Mouse (Mus musculus) neural tube, embryonic 11.5 days (tissue): ENCODE data around the gene Trappc2l. TPM values are rescaled to one million over a fixed set of nuclear protein-coding genes. Genes with fewer than 3 reads are reported as not detected.

Experiments
- ATAC-seq: fragments of 200-750 bp; cut with Nextera tagmentation; 2 replicates; pipeline ENCODE4 v1.8.0; 2017; ENCODE audit warnings: moderate number of reproducible peaks, mild to moderate bottlenecking, moderate TSS enrichment, moderate library complexity; ENCODE audit not compliant: insufficient read depth, low FRiP score, low TSS enrichment
- DNase-seq: peaks from one replicate; pipeline ENCODE4 v3.0.0-alpha.2; 2015; ENCODE audit warnings: low spot score
- H3K27ac ChIP-seq: fragments of 300-500 bp; sonication (generic); 2 replicates; pipeline ENCODE4 v1.5.1; 2014; ENCODE audit warnings: low read depth, mild to moderate bottlenecking, low read length
- H3K27me3 ChIP-seq: fragments of 300-500 bp; sonication (generic); 2 replicates; pipeline ENCODE4 v1.6.1; 2014; ENCODE audit warnings: mild to moderate bottlenecking, low read length, mixed read lengths; ENCODE audit not compliant: control insufficient read depth, insufficient read depth
- H3K36me3 ChIP-seq: fragments of 300-500 bp; sonication (generic); 2 replicates; pipeline ENCODE4 v1.6.1; 2014; ENCODE audit warnings: mild to moderate bottlenecking, low read length, moderate library complexity, mixed read lengths; ENCODE audit not compliant: control insufficient read depth, insufficient read depth
- H3K4me1 ChIP-seq: fragments of 300-500 bp; sonication (generic); 2 replicates; pipeline ENCODE4 v1.6.1; 2014; ENCODE audit warnings: low read length, mixed read lengths; ENCODE audit not compliant: control insufficient read depth, insufficient read depth
- H3K4me2 ChIP-seq: fragments of 300-500 bp; sonication (generic); 2 replicates; pipeline ENCODE4 v1.6.1; 2014; ENCODE audit warnings: low read depth, mild to moderate bottlenecking, moderate library complexity
- H3K4me3 ChIP-seq: fragments of 300-500 bp; sonication (generic); 2 replicates; pipeline ENCODE4 v1.5.1; 2014; ENCODE audit warnings: low read depth, low read length
- H3K9ac ChIP-seq: fragments of 300-500 bp; sonication (generic); 2 replicates; pipeline ENCODE4 v1.6.1; 2014; ENCODE audit warnings: mild to moderate bottlenecking, low read length
- H3K9me3 ChIP-seq: fragments of 300-500 bp; sonication (generic); 2 replicates; pipeline ENCODE4 v1.6.1; 2016; ENCODE audit warnings: low read length; ENCODE audit not compliant: control insufficient read depth
- WGBS: fragments of 180-500 bp; shearing (Covaris S2); extraction: QIAGEN DNeasy Blood & Tissue Kit; methylation state at CpG from one replicate; pipeline ENCODE4 v1.1.7; 2014; 5-methylcytosine and 5-hydroxymethylcytosine counted together
- polyA plus RNA-seq: library from polyadenylated mRNA; unstranded; fragments of >200 nt; fragmentation: Nextera tagmentation; extraction: Ambion mirVana; gene quantifications from 2 replicates; pipeline ENCODE4 v1.2.1, GENCODE M21; 2014

Gene Trappc2l
- polyA plus RNA-seq, 1 experiment from 2014 or later, result 59.7 TPM

DNA sequence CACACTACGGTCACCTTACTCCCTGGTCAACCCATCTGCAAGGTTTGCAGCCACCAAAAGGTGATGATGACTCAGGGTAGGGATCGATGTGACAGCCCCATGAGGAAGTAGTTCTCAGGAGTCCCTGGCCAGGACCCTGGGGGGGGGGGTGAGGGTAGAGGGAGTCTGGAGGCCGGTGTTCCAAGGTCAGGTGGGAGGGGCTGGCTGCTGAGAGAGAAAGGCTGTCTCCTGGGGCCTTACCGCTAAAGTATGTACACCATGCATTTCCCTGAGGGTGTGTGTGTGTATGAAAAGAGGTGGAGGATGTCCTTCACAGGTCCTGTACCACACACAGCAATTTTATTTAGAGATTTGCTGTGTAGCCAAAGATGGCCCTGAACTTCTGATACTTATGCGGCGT lies 41.2 kb downstream of the Trappc2l start:
- Histone ChIP-seq H3K27me3 (no peaks in the 10 kb centered on the region), H3K36me3 (no peaks in the 10 kb centered on the region), H3K9ac (no peak overlapping the region), H3K4me2 (no peak overlapping the region), H3K27ac (no peak overlapping the region), H3K4me1 (peaks cover 7% of the 10 kb centered on the region; the same call in 1 of the 2 replicates), H3K9me3 (no peaks in the 10 kb centered on the region), H3K4me3 (no peak overlapping the region)
- ATAC-seq, result no peak
- WGBS, result 76% methylated on average over 6 of the region's 6 CpGs
- no peak for DNase-seq

DNA sequence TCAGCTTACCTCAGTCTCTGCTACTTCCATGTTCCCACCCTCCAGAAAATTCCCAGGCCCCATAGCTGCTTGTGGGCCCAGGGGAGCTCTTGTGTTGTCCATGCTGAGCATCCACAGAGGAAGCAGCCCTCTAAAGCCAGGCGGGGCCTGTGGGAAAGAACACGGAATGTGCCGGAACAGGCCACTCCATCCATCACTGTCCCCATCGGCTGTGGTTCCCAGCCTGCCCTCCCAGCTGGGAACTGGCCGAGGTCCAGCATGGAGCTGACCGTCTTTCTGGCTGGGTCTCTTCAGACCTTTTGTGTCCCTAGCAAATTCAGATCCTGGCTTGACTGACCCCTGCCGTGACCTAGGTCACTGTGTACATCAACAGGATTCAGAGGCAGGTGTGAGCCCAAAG lies 43.3 kb downstream of the Trappc2l start:
- Histone ChIP-seq H3K4me2 (no peak overlapping the region), H3K9me3 (no peaks in the 10 kb centered on the region), H3K27me3 (no peaks in the 10 kb centered on the region), H3K27ac (no peak overlapping the region), H3K4me3 (no peak overlapping the region), H3K36me3 (no peaks in the 10 kb centered on the region), H3K9ac (no peak overlapping the region), H3K4me1 (peaks cover 11% of the 10 kb centered on the region; the same call in 1 of the 2 replicates)
- 47% methylated on average over 7 of the region's 7 CpGs for WGBS
- DNase-seq (no peak), ATAC-seq (no peak)

DNA sequence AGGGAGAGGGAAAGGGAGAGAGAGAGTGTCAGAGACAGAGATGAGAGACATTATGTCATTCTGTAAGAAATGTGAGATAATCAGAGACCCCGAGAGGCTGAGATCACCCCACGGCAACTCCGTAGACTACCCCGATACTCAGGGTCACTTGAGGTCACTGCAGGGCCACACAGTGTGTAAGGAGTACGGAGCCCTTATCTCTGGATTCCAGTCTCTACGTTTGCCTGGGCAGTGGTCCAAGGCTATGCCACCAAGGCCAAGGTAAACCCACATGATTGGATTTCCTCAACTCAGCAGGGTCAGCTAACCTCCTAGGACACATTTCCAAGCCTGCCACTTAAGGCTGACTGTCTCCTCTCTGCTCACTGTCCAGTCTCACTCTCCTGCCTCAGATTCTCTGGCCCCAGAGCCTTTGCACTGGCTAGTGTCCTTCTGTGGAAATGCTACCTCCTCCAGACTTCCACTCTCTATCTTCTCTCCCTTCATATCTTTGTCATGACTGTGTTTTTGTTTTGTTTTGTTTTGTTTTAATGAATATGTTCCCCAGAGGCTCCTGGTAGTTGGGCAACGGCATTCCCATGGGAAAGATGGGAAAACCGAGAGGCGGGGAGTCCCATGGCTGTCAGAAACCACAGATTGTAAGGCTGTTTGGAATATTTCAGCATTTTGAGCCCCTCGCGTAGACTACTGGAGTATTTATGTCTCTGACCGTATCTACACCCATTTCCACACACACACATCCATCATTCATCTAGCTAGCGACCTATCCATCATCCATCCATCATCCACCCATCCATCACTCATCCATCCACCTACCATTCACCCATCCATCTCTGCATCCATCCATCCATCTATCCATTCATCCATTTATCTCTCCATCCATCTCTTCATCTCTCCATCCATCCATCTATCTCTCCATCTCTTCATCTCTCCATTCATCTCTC lies 44.9 kb downstream of the Trappc2l start:
- Histone ChIP-seq H3K27ac (no peak overlapping the region), H3K9me3 (no peaks in the 10 kb centered on the region), H3K4me3 (no peak overlapping the region), H3K27me3 (no peaks in the 10 kb centered on the region), H3K36me3 (no peaks in the 10 kb centered on the region), H3K4me2 (no peak overlapping the region), H3K4me1 (peaks cover 14% of the 10 kb centered on the region), H3K9ac (no peak overlapping the region)
- WGBS, result 89% methylated on average over 13 of the region's 13 CpGs
- no peak for ATAC-seq
- no peak for DNase-seq

DNA sequence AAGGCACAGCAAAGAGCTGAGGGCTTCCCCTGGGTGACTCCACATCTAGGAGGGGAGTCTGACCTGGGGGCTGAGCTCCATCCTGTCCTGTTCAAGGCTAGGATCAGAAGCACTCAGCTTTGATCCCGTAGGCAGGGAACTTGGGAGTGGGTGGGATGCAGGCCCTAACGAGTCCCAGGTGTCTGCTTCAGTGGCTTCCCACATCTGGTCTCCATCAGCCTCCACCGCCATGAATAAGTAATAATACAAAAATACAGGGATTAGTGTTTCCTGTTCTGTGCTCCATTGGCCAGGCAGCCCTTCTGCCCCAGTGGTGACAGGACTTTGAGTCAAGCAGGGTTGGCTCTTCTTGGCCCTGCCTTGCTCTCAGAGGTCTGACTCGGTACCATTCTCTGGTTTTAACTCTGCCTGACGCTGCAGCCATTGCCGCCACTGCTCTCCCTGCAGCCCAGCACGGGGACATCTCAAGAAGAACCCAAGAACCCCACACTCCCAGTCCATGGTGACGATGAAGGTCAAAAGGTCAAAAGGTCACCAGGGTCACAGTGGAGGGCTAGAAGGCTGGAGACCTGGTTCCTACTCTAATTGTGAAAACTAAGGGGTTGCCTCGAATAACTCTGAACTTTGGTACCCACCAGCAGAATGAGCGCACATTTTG lies 46.8 kb downstream of the Trappc2l start:
- Histone ChIP-seq H3K9ac (no peak overlapping the region), H3K27me3 (no peaks in the 10 kb centered on the region), H3K36me3 (no peaks in the 10 kb centered on the region), H3K9me3 (no peaks in the 10 kb centered on the region), H3K4me1 (peaks cover 11% of the 10 kb centered on the region), H3K4me2 (no peak overlapping the region), H3K4me3 (no peak overlapping the region), H3K27ac (peak overlapping the region; percentile 50)
- peak; percentile 54 for DNase-seq
- no peak for ATAC-seq
- WGBS, result 58% methylated on average over 10 of the region's 10 CpGs

DNA sequence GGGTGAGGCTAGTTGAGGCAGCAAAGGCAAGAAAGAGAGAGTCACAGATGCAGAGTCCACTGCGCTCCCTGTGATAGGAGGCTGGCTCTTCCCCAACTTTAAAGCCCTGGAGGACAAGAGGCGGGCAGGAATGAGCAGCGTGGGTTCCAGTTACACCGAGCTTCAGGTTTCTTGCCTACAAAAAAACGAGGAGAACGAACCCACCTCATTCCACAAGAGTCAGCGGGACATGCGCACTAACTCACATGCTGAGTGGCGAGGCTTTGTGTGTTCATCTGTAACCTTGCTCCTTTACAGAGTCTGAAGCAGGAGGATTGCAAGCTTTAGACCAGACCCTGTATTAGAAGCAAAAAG lies 47.3 kb downstream of the Trappc2l start:
- ATAC-seq (no peak), DNase-seq (no peak)
- Histone ChIP-seq H3K4me2 (no peak overlapping the region), H3K9me3 (no peaks in the 10 kb centered on the region), H3K27ac (peak overlapping the region; percentile 50), H3K9ac (no peak overlapping the region), H3K36me3 (no peaks in the 10 kb centered on the region), H3K4me1 (peaks cover 16% of the 10 kb centered on the region), H3K27me3 (no peaks in the 10 kb centered on the region), H3K4me3 (no peak overlapping the region)
- 52% methylated on average over 9 of the region's 9 CpGs for WGBS

DNA sequence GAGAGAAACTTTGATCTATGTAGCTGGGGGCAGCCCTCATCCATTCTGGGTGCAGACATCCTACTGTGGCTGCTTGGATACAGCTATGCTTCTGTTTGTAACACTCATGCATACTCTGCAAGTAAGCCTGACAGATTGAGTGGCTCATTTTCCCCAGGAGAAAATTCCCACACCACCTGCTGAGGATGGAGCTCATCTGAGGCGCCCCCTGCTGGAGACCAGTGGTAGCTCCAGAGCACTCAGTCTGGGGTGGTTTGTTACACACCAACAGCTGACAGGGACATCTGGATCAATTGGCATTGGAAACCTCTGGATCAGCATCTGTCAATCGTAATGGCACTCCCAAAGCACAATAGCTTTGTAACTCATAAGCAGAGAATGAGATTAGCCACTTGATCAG lies 48.6 kb downstream of the Trappc2l start:
- WGBS, result 71% methylated on average over 2 of the region's 2 CpGs
- DNase-seq (no peak), ATAC-seq (no peak)
- H3K4me2 ChIP-seq, result no peak overlapping the region
- no peaks in the 10 kb centered on the region for H3K27me3 ChIP-seq
- H3K4me1 ChIP-seq, result peaks cover 21% of the 10 kb centered on the region
- H3K36me3 ChIP-seq, result no peaks in the 10 kb centered on the region
- H3K9ac ChIP-seq, result no peak overlapping the region
- no peak overlapping the region for H3K27ac ChIP-seq
- no peaks in the 10 kb centered on the region for H3K9me3 ChIP-seq
- H3K4me3 ChIP-seq, result no peak overlapping the region

DNA sequence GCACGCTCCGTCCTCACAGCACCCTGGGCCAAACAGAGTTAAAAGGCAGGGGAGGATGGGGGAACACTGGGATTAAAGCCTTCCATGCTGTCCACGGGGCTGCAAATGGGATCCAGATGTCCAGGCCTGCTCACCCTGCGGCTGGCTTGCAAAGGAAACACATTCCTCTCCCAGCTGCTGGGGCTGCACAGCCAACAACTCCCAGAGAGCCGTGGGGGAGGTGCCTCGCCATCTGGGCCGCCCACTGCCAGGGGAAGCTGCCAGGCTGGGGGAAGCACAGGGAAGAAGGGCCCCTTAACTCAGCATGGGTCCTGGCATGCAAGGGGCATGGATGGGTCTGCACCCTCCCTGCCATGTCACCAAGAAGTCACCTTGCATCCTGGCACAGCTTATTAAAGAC lies 49.7 kb downstream of the Trappc2l start:
- no peak for ATAC-seq
- H3K4me2 ChIP-seq, result no peak overlapping the region
- H3K36me3 ChIP-seq, result no peaks in the 10 kb centered on the region
- H3K4me1 ChIP-seq, result peaks cover 26% of the 10 kb centered on the region
- no peaks in the 10 kb centered on the region for H3K27me3 ChIP-seq
- peak overlapping the region; percentile 39; the same call in 1 of the 2 replicates for H3K27ac ChIP-seq
- no peak overlapping the region for H3K9ac ChIP-seq
- 40% methylated on average over 7 of the region's 7 CpGs for WGBS
- H3K9me3 ChIP-seq, result no peaks in the 10 kb centered on the region
- DNase-seq, result peak; percentile 69
- no peak overlapping the region for H3K4me3 ChIP-seq

DNA sequence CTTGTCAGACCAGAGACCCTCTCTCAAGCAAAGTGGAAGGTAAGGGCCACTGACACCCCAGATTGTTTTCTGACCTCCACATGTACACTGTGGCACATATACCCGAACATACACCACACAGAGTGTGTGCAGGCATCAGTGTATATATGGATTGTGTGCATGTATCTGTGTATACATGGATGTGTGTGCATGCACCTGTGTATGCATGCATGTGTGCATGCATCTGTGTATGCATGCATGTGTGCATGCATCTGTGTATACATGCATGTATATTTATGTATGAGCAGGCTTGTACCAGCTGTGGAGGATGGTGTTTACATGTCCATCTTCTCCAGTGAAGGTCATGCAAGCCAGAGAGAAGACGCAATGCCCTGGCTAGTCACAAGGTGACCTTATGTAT lies 50.5 kb downstream of the Trappc2l start:
- H3K4me1 ChIP-seq, result peaks cover 26% of the 10 kb centered on the region
- DNase-seq (no peak), ATAC-seq (no peak)
- no peak overlapping the region for H3K4me3 ChIP-seq
- no peak overlapping the region for H3K4me2 ChIP-seq
- no peaks in the 10 kb centered on the region for H3K36me3 ChIP-seq
- WGBS, result 79% methylated on average over 2 of the region's 2 CpGs
- H3K9me3 ChIP-seq, result no peaks in the 10 kb centered on the region
- no peak overlapping the region for H3K27ac ChIP-seq
- H3K9ac ChIP-seq, result no peak overlapping the region
- H3K27me3 ChIP-seq, result no peaks in the 10 kb centered on the region

DNA sequence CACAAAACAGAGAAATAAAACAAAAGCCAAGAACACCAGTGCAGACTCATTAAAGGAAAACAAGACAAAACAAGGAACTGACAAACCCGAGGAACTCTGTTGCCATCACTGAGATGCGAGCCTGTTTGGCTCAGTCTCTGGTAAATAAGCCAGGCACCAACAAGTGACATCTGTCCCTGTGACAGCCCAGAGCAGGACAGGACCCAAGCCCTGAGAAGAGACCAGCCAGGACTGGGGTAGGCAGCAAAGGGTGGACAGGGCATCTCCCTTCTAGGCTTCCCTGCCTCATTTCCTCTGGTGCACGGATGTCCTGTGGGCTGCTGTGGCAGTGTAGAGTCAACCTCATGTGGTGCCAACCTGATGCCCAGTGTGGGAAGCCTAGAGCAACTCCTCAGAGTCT lies 51.7 kb downstream of the Trappc2l start:
- ATAC-seq, result no peak
- Histone ChIP-seq H3K9ac (no peak overlapping the region), H3K4me1 (peaks cover 22% of the 10 kb centered on the region), H3K36me3 (no peaks in the 10 kb centered on the region), H3K9me3 (no peaks in the 10 kb centered on the region), H3K27ac (no peak overlapping the region), H3K4me3 (no peak overlapping the region), H3K27me3 (no peaks in the 10 kb centered on the region), H3K4me2 (no peak overlapping the region)
- 81% methylated on average over 3 of the region's 3 CpGs for WGBS
- DNase-seq, result no peak
